Mouse (Mus musculus) small intestine, adult 2 months (tissue): ENCODE measurements around the gene Gm28551.
"Not testable (repeated sequence)": the region's sequence is repeated elsewhere in the genome, so short reads cannot be mapped to it uniquely, and the experiment has no call there.

Source experiments
- CTCF ChIP-seq: fragments of 200-500 bp; IDR thresholded peaks from 2 replicates; pipeline ENCODE4 v1.5.1; 2012; ENCODE audit warnings: low read depth, mild to moderate bottlenecking, control low read depth, inconsistent platforms, low read length, moderate library complexity, mixed read lengths; ENCODE audit not compliant: insufficient replicate concordance, insufficient read length; ENCODE audit errors: extremely low read depth
- POLR2A ChIP-seq: fragments of 200-500 bp; IDR thresholded peaks from 2 replicates; pipeline ENCODE4 v1.6.1; 2012; ENCODE audit warnings: low read depth, mild to moderate bottlenecking, control low read depth, inconsistent platforms, low read length, moderate library complexity

- TF ChIP-seq CTCF, POLR2A: not testable (repeated sequence)
Observed at GRCm38 (mm10) chr1:53337403-53337802, 15.1 kb downstream of the Gm28551 start.
